Mouse (Mus musculus) CH12.LX (cell line): ENCODE data around the gene Btg1. TPM values are rescaled to one million over a fixed set of nuclear protein-coding genes. Genes with fewer than 3 reads are reported as not detected.

Experiments
- DNase-seq: peaks from one replicate; pipeline ENCODE4 v3.0.0-alpha.2; 2013; ENCODE audit errors: extremely low read depth
- H3K27ac ChIP-seq: 2 replicates; pipeline ENCODE4 v1.5.1; 2012; ENCODE audit warnings: low read depth, mild to moderate bottlenecking, control low read depth, moderate library complexity; ENCODE audit not compliant: insufficient read depth
- H3K27me3 ChIP-seq: replicated peaks from 2 replicates; pipeline ENCODE3; 2012; ENCODE audit warnings: inconsistent platforms
- H3K36me3 ChIP-seq, 2 experiments: replicated peaks in 1 of 2; 2 replicates each; pipeline versions ENCODE3 to v1.6.1; 2012; ENCODE audit warnings: inconsistent platforms in 1 of 2, low read length in 1 of 2, mild to moderate bottlenecking in 1 of 2, mixed read lengths in 1 of 2, moderate library complexity in 1 of 2; ENCODE audit not compliant: control insufficient read depth in 1 of 2, insufficient read depth in 1 of 2
- H3K4me1 ChIP-seq, 2 experiments: 2 replicates each; pipeline ENCODE4 v1.6.1; 2012; ENCODE audit warnings: inconsistent platforms in 1 of 2, moderate library complexity in 1 of 2; ENCODE audit not compliant: insufficient read depth in 2 of 2, control insufficient read depth in 1 of 2
- H3K4me2 ChIP-seq: 2 replicates; pipeline ENCODE4 v1.6.1; 2012; ENCODE audit warnings: low read depth, mild to moderate bottlenecking, control low read depth; ENCODE audit not compliant: poor library complexity, insufficient read depth, severe bottlenecking
- H3K4me3 ChIP-seq, 3 experiments: fragments of 150-350 bp in 1 of 3; sonication (generic) in 1 of 3; replicated peaks in 1 of 3; 2 replicates each; pipeline versions ENCODE3 to v1.5.1; 2011 to 2012; ENCODE audit warnings: low read depth in 2 of 3, low read length in 2 of 3, mild to moderate bottlenecking in 2 of 3, moderate library complexity in 2 of 3, control low read depth in 1 of 3, improper control_type of control experiment in 1 of 3, inconsistent platforms in 1 of 3, mixed read lengths in 1 of 3; ENCODE audit not compliant: poor library complexity in 1 of 3
- H3K79me2 ChIP-seq: replicated peaks from 2 replicates; pipeline ENCODE4 v1.6.1; 2012; ENCODE audit warnings: mild to moderate bottlenecking, moderate library complexity; ENCODE audit not compliant: control insufficient read depth, poor library complexity, insufficient read depth, severe bottlenecking; ENCODE audit errors: extremely low read depth
- H3K9ac ChIP-seq: 2 replicates; pipeline ENCODE4 v1.6.1; 2012; ENCODE audit warnings: low read depth, mild to moderate bottlenecking, control low read depth, moderate library complexity; ENCODE audit not compliant: insufficient read depth
- H3K9me3 ChIP-seq: replicated peaks from 2 replicates; pipeline ENCODE3; 2012; ENCODE audit warnings: low read length, inconsistent platforms, mixed read lengths
- BHLHE40 ChIP-seq: IDR thresholded peaks from 2 replicates; pipeline ENCODE4 v1.6.1; 2011; ENCODE audit warnings: mild to moderate bottlenecking, low read depth, low read length, improper control_type of control experiment
- CHD1 ChIP-seq: IDR thresholded peaks from 2 replicates; pipeline ENCODE4 v1.6.1; 2012; ENCODE audit warnings: low read depth, low read length, improper control_type of control experiment, inconsistent platforms
- CHD2 ChIP-seq: IDR thresholded peaks from 2 replicates; pipeline ENCODE4 v1.6.1; 2011; ENCODE audit warnings: low read length, improper control_type of control experiment
- E2F4 ChIP-seq: IDR thresholded peaks from 2 replicates; pipeline ENCODE4 v1.6.1; 2011; ENCODE audit warnings: low read depth, low read length, improper control_type of control experiment; ENCODE audit not compliant: insufficient replicate concordance
- EP300 ChIP-seq: IDR thresholded peaks from 2 replicates; pipeline ENCODE4 v1.6.1; 2011; ENCODE audit warnings: low read length, improper control_type of control experiment
- ETS1 ChIP-seq: conservative IDR thresholded peaks from 2 replicates; pipeline ENCODE4 v1.6.1; 2012; ENCODE audit warnings: low read depth, mild to moderate bottlenecking, inconsistent platforms, low read length, improper control_type of control experiment, moderate library complexity
- GABPA ChIP-seq: IDR thresholded peaks from 2 replicates; pipeline ENCODE4 v1.6.1; 2012; ENCODE audit warnings: low read depth, low read length, improper control_type of control experiment, inconsistent platforms; ENCODE audit not compliant: insufficient replicate concordance
- HCFC1 ChIP-seq: IDR thresholded peaks from 2 replicates; pipeline ENCODE4 v1.6.1; 2012; ENCODE audit warnings: low read depth, mild to moderate bottlenecking, inconsistent platforms, low read length, improper control_type of control experiment
- IRF4 ChIP-seq: IDR thresholded peaks from 2 replicates; pipeline ENCODE4 v1.6.1; 2014; ENCODE audit warnings: low read depth, mild to moderate bottlenecking, inconsistent platforms, low read length, improper control_type of control experiment
- JUN ChIP-seq: IDR thresholded peaks from 2 replicates; pipeline ENCODE4 v1.6.1; 2011; ENCODE audit warnings: low read depth, mild to moderate bottlenecking, low read length, improper control_type of control experiment, moderate library complexity; ENCODE audit not compliant: insufficient read depth
- JUND ChIP-seq: conservative IDR thresholded peaks from 2 replicates; pipeline ENCODE4 v1.6.1; 2011; ENCODE audit warnings: low read depth, low read length, improper control_type of control experiment
- KAT2A ChIP-seq: IDR thresholded peaks from 2 replicates; pipeline ENCODE4 v1.6.1; 2012; ENCODE audit warnings: low read length, improper control_type of control experiment, inconsistent platforms; ENCODE audit not compliant: insufficient replicate concordance
- MAFK ChIP-seq: IDR thresholded peaks from 2 replicates; pipeline ENCODE4 v1.6.1; 2011; ENCODE audit warnings: low read length, improper control_type of control experiment; ENCODE audit not compliant: insufficient replicate concordance
- MAX ChIP-seq: IDR thresholded peaks from 2 replicates; pipeline ENCODE4 v1.6.1; 2011; ENCODE audit warnings: low read length, improper control_type of control experiment
- MAZ ChIP-seq: IDR thresholded peaks from 2 replicates; pipeline ENCODE4 v1.6.1; 2012; ENCODE audit warnings: low read depth, mild to moderate bottlenecking, inconsistent platforms, low read length, improper control_type of control experiment, moderate library complexity
- MEF2A ChIP-seq: IDR thresholded peaks from 2 replicates; pipeline ENCODE4 v1.6.1; 2014; ENCODE audit warnings: low read depth, mild to moderate bottlenecking, inconsistent platforms, low read length, improper control_type of control experiment, borderline replicate concordance
- MXI1 ChIP-seq: IDR thresholded peaks from 2 replicates; pipeline ENCODE4 v1.6.1; 2011; ENCODE audit warnings: mild to moderate bottlenecking, low read depth, low read length, improper control_type of control experiment
- MYC ChIP-seq: IDR thresholded peaks from 2 replicates; pipeline ENCODE4 v1.6.1; 2011; ENCODE audit warnings: low read depth, mild to moderate bottlenecking, improper control_type of control experiment, low read length
- NELFE ChIP-seq: IDR thresholded peaks from 2 replicates; pipeline ENCODE4 v1.6.1; 2011; ENCODE audit warnings: low read depth, low read length, improper control_type of control experiment
- NRF1 ChIP-seq: IDR thresholded peaks from 2 replicates; pipeline ENCODE4 v1.6.1; 2014; ENCODE audit warnings: low read depth, mild to moderate bottlenecking, inconsistent platforms, low read length, improper control_type of control experiment, moderate library complexity
- POLR2AphosphoS2 ChIP-seq: IDR thresholded peaks from 2 replicates; pipeline ENCODE4 v1.6.1; 2011; ENCODE audit warnings: low read depth, low read length, improper control_type of control experiment
- RAD21 ChIP-seq: IDR thresholded peaks from 2 replicates; pipeline ENCODE4 v1.6.1; 2011; ENCODE audit warnings: low read depth, mild to moderate bottlenecking, low read length, improper control_type of control experiment, moderate library complexity
- SMC3 ChIP-seq: IDR thresholded peaks from 2 replicates; pipeline ENCODE4 v1.6.1; 2011; ENCODE audit warnings: low read depth, low read length, improper control_type of control experiment
- TCF12 ChIP-seq: IDR thresholded peaks from 2 replicates; pipeline ENCODE4 v1.6.1; 2014; ENCODE audit warnings: low read depth, mild to moderate bottlenecking, inconsistent platforms, low read length, improper control_type of control experiment
- UBTF ChIP-seq: IDR thresholded peaks from 2 replicates; pipeline ENCODE4 v1.6.1; 2012; ENCODE audit warnings: low read depth, mild to moderate bottlenecking, inconsistent platforms, low read length, improper control_type of control experiment, moderate library complexity
- USF1 ChIP-seq: IDR thresholded peaks from 2 replicates; pipeline ENCODE4 v1.6.1; 2014; ENCODE audit warnings: low read depth, mild to moderate bottlenecking, inconsistent platforms, low read length, improper control_type of control experiment
- USF2 ChIP-seq: conservative IDR thresholded peaks from 2 replicates; pipeline ENCODE4 v1.6.1; 2011; ENCODE audit warnings: low read depth, low read length, improper control_type of control experiment
- ZC3H11A ChIP-seq: IDR thresholded peaks from 2 replicates; pipeline ENCODE4 v1.6.1; 2012; ENCODE audit warnings: low read depth, mild to moderate bottlenecking, inconsistent platforms, low read length, improper control_type of control experiment
- dilution Hi-C: fragments of 300-500 bp; cut with MboI; formaldehyde crosslinking; loops from 2 replicates; pipeline ENCODE4 v1.14.3; 2020; ENCODE audit warnings: low sequenced_read_pairs; ENCODE audit not compliant: extremely low pct_unique_long_range_greater_than_20kb, extremely low pct_ligation_motif_present
- in situ Hi-C: fragments of 300-500 bp; cut with MboI; formaldehyde crosslinking; loops from 3 replicates; pipeline ENCODE4 v1.14.3; 2019; ENCODE audit warnings: low sequenced_read_pairs, low pct_ligation_motif_present, low pct_unique_long_range_greater_than_20kb, mixed read lengths
- polyA plus RNA-seq: library from polyadenylated mRNA; unstranded; fragments of >175 nt; gene quantifications from 2 replicates; pipeline ENCODE4 v1.2.1, GENCODE M21; 2012; ENCODE audit warnings: low read depth; ENCODE audit not compliant: insufficient read length
- total RNA-seq, 2 experiments: library from RNA; depleted of rRNA; stranded (reverse); fragments of 300-350 nt in 1 of 2; fragments of >200 nt in 1 of 2; gene quantifications; 2 replicates each; pipeline ENCODE4 v1.2.3; 2012 to 2014

The Btg1 gene
- total and polyA plus RNA-seq, 3 experiments = 15.8 to 25.1 (median 20.5) TPM

DNA sequence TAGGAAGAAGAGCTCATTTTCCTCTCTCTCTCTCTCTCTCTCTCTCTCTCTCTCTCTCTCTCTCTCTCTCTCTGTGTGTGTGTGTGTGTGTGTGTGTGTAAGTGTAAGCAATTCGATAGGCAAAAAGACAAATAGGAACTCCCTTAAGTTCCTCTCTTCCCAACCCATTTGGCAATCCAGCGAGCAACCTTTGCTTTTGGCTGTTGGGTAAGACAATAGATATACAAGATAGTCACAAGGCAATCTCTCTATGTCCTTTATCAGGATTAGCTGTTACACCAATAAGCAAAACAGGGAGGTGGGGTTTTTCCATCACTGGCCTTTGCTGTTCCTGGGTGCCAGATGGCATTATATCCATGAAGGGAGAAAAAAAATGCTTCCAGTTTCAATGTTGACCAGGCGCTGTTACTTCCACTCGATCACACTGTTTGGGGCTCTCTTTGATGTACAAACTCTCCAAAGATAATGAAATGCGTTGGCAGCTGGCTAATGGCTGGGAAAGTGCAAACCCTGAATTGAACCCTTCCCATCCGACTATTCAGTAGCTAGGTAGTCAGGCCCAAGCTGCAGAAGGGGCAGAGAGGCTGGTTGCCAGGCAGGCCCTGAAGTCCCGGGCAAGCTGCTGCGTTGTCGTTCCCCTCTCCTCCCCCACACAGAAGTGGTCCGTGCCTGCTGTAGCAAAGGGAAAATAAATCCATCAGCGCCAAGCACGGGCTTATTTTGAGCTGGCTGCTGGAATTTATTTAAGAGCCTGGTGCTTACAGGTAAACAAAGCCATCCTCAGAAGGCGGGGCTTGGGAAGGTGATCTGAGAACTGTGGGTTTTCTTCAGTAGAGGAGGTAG is 29.4 kb downstream of the Btg1 start:
- Histone ChIP-seq H3K9me3 (no peaks in the 10 kb centered on the region), H3K27ac (no peak overlapping the region), H3K27me3 (no peaks in the 10 kb centered on the region), H3K36me3 (no peaks in the 10 kb centered on the region), H3K4me1 (no peaks in the 10 kb centered on the region; a peak in 1 of 4 replicates), H3K4me2 (no peak overlapping the region), H3K9ac (no peak overlapping the region), H3K79me2 (no peaks in the 10 kb centered on the region), H3K4me3 (no peak overlapping the region)
- dilution Hi-C loops (no loop called here), in situ Hi-C loops (loop anchor here (25.0 kb wide), 1 partner anchor 516 kb away; no protein-coding TSS in a partner anchor)
- TF ChIP-seq USF1 (no peak), MEF2A (no peak), GABPA (no peak), SMC3 (no peak), JUN (no peak), MXI1 (no peak), BHLHE40 (no peak), POLR2AphosphoS2 (no peak), CHD2 (no peak), CHD1 (no peak), NRF1 (no peak), MAFK (no peak), TCF12 (no peak), IRF4 (no peak), JUND (no peak), EP300 (no peak), ETS1 (no peak), RAD21 (no peak), NELFE (no peak)
- no peak for DNase-seq

- Histone ChIP-seq H3K27me3 (no peaks in the 10 kb centered on the region), H3K9ac (no peak overlapping the region), H3K4me3 (no peak overlapping the region), H3K4me2 (no peak overlapping the region), H3K36me3 (no peaks in the 10 kb centered on the region), H3K9me3 (no peaks in the 10 kb centered on the region), H3K27ac (no peak overlapping the region), H3K79me2 (no peaks in the 10 kb centered on the region), H3K4me1 (peaks cover 0 to 2% of the 10 kb centered on the region in 2 experiments; a peak in 2 of 4 replicates)
- in situ Hi-C loops (loop anchor here (25.0 kb wide), 1 partner anchor 515 kb away; no protein-coding TSS in a partner anchor), dilution Hi-C loops (no loop called here)
- no peak for DNase-seq
- TF ChIP-seq MAZ (no peak), KAT2A (no peak), SMC3 (no peak), ETS1 (no peak), MAX (no peak), USF2 (no peak), TCF12 (no peak), USF1 (no peak), BHLHE40 (no peak), MAFK (no peak), UBTF (no peak), MEF2A (no peak), MYC (no peak), ZC3H11A (no peak), POLR2AphosphoS2 (no peak), HCFC1 (no peak), E2F4 (no peak), NELFE (no peak), CHD2 (no peak)
- TF ChIP-seq, all 38 proteins: peak for 0
These were observed 30.2 kb downstream of the Btg1 start for GRCm38 (mm10) chr10:96646867-96647462.
